Mouse (Mus musculus) heart, embryonic 12.5 days (tissue): ENCODE results near the gene Tbp. TPM values are rescaled to one million over a fixed set of nuclear protein-coding genes. Genes with fewer than 3 reads are reported as not detected.
"Not testable (repeated sequence)": the region's sequence is repeated elsewhere in the genome, so short reads cannot be mapped to it uniquely, and the experiment has no call there.

ENCODE experiments used
- ATAC-seq: fragments of 200-750 bp; cut with Nextera tagmentation; 2 replicates; pipeline ENCODE4 v1.8.0; 2017; ENCODE audit warnings: moderate TSS enrichment, moderate library complexity; ENCODE audit not compliant: insufficient number of reproducible peaks, low FRiP score
- H3K27ac ChIP-seq: fragments of 300-500 bp; sonication (generic); 2 replicates; pipeline ENCODE4 v1.5.1; 2016; ENCODE audit warnings: mild to moderate bottlenecking, moderate library complexity; ENCODE audit not compliant: poor library complexity, severe bottlenecking
- H3K27me3 ChIP-seq: fragments of 300-500 bp; sonication (generic); replicated peaks from 2 replicates; pipeline ENCODE4 v1.6.1; 2016; ENCODE audit warnings: mild to moderate bottlenecking, moderate library complexity
- H3K36me3 ChIP-seq: fragments of 300-500 bp; sonication (generic); 2 replicates; pipeline ENCODE4 v1.6.1; 2016; ENCODE audit warnings: mild to moderate bottlenecking, moderate library complexity
- H3K4me1 ChIP-seq: fragments of 300-500 bp; sonication (generic); replicated peaks from 2 replicates; pipeline ENCODE4 v1.6.1; 2016; ENCODE audit warnings: mild to moderate bottlenecking
- H3K4me2 ChIP-seq: fragments of 300-500 bp; sonication (generic); 2 replicates; pipeline ENCODE4 v1.6.1; 2016; ENCODE audit warnings: mild to moderate bottlenecking, moderate library complexity
- H3K4me3 ChIP-seq: fragments of 300-500 bp; sonication (generic); 2 replicates; pipeline ENCODE4 v1.5.1; 2016; ENCODE audit warnings: mild to moderate bottlenecking
- H3K9ac ChIP-seq: fragments of 300-500 bp; sonication (generic); 2 replicates; pipeline ENCODE4 v1.6.1; 2016; ENCODE audit warnings: mild to moderate bottlenecking, moderate library complexity
- H3K9me3 ChIP-seq: fragments of 300-500 bp; sonication (generic); replicated peaks from 2 replicates; pipeline ENCODE4 v1.6.1; 2016; ENCODE audit warnings: mild to moderate bottlenecking, moderate library complexity
- WGBS: fragments of 180-500 bp; shearing (Covaris S2); methylation state at CpG from one replicate; pipeline ENCODE4 v1.1.7; 2016; 5-methylcytosine and 5-hydroxymethylcytosine counted together
- polyA plus RNA-seq: library from polyadenylated mRNA; unstranded; fragments of >200 nt; fragmentation: Nextera tagmentation; extraction: Ambion mirVana; gene quantifications from 2 replicates; pipeline ENCODE4 v1.2.1, GENCODE M21; 2016

The Tbp gene
- polyA plus RNA-seq, 1 experiment from 2014 or later, result 26.6 TPM

DNA sequence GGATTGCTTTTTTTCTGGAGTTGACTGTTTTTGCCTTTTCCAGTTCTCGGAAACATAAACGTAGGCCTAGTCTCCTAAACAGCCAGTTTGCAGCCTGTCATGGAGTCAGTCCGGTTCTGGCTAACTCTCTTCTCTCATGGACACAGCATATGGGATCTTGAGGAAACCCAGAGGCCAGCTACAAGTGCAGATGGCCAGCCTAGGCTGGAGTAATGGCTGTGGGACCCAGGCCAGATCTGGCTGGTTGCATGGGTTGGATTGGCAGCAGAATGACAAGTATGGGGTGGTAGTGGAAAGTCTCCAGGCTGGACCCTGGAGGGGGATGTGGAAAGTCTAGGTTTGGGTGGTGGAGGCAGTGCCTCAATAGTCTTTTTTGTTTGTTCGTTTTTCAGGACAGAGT is 40.6 kb downstream of the Tbp start:
- no peak overlapping the region for H3K4me3 ChIP-seq
- no peak overlapping the region for H3K27ac ChIP-seq
- no peak overlapping the region for H3K4me2 ChIP-seq
- peaks cover 7% of the 10 kb centered on the region; the same call in 1 of the 2 replicates for H3K36me3 ChIP-seq
- ATAC-seq, result no peak
- H3K4me1 ChIP-seq, result peaks cover 3% of the 10 kb centered on the region; the same call in 1 of the 2 replicates
- peaks cover 17% of the 10 kb centered on the region for H3K27me3 ChIP-seq
- no peak overlapping the region for H3K9ac ChIP-seq
- peaks cover 16% of the 10 kb centered on the region for H3K9me3 ChIP-seq
- 64% methylated on average over 4 of the region's 4 CpGs for WGBS

DNA sequence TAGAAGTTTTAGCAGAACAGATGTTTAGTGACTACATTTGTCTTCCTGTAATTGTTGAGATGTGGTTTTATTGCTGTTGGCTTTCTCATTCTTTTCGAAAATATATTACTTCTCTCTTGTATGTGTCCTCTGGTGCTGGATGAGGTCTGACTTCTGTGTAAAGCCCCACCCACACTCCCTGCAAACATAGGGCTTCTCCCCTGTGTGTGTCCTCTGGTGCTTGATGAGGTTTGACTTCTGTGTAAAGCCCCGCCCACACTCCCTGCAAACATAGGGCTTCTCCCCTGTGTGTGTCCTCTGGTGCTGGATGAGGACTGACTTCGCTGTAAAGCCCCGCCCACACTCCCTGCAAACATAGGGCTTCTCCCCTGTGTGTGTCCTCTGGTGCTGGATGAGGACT is 44.2 kb downstream of the Tbp start:
- ATAC-seq, H3K9ac ChIP-seq, H3K27me3 ChIP-seq, H3K4me3 ChIP-seq, H3K27ac ChIP-seq, H3K4me1 ChIP-seq, H3K4me2 ChIP-seq, H3K36me3 ChIP-seq: not testable (repeated sequence)
- 66% methylated on average over 4 of the region's 4 CpGs for WGBS
- peaks cover 16% of the 10 kb centered on the region for H3K9me3 ChIP-seq

GRCm38 (mm10) chr17:15546440-15546839 is 46.8 kb downstream of the Tbp start:
- no peak for ATAC-seq
- Histone ChIP-seq H3K4me3 (no peak overlapping the region), H3K4me1 (no peaks in the 10 kb centered on the region), H3K9me3 (peaks cover 16% of the 10 kb centered on the region), H3K4me2 (no peak overlapping the region), H3K27ac (no peak overlapping the region), H3K27me3 (no peaks in the 10 kb centered on the region), H3K36me3 (peaks cover 7% of the 10 kb centered on the region; the same call in 1 of the 2 replicates), H3K9ac (no peak overlapping the region)
- 75% methylated on average over 4 of the region's 4 CpGs for WGBS

- no peaks in the 10 kb centered on the region for H3K4me1 ChIP-seq
- H3K27me3 ChIP-seq, result no peaks in the 10 kb centered on the region
- peaks cover 6% of the 10 kb centered on the region; the same call in 1 of the 2 replicates for H3K36me3 ChIP-seq
- 56% methylated on average over 1 of the region's 1 CpGs for WGBS
- H3K4me2 ChIP-seq, result no peak overlapping the region
- no peak for ATAC-seq
- H3K27ac ChIP-seq, result no peak overlapping the region
- no peak overlapping the region for H3K4me3 ChIP-seq
- H3K9ac ChIP-seq, result no peak overlapping the region
- H3K9me3 ChIP-seq, result peaks cover 4% of the 10 kb centered on the region; the same call in 1 of the 2 replicates
Measured at GRCm38 (mm10) chr17:15549713-15550112, 50.0 kb downstream of the Tbp start.

DNA sequence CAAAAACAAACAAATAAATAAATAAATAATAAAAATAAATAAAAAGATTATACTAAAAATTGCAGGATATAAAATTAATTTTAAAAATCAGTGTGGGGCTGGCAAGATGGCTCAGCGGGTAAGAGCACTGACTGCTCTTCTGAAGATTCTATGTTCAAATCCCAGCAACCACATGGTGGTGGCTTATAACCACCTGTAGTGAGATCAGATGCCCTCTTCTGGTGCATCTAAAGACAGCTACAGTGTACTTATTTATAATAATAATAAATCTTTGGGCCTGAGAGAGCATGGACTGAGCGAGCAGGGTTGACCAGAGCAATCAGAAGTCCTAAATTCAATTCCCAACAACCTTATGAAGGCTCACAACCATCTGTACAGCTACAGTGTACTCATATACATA is 60.3 kb downstream of the Tbp start:
- Histone ChIP-seq H3K4me2 (no peak overlapping the region), H3K36me3 (no peaks in the 10 kb centered on the region), H3K4me3 (no peak overlapping the region), H3K9me3 (no peaks in the 10 kb centered on the region), H3K27ac (no peak overlapping the region), H3K9ac (no peak overlapping the region), H3K4me1 (peaks cover 6% of the 10 kb centered on the region), H3K27me3 (no peaks in the 10 kb centered on the region)
- WGBS, result 82% methylated on average over 2 of the region's 2 CpGs
- ATAC-seq, result no peak

GRCm38 (mm10) chr17:15564014-15564927 is 64.6 kb downstream of the Tbp start, which contains the start of gene Prdm9:
Gene Prdm9, minus strand, starts transcription at chr17:15564354.
- no peaks in the 10 kb centered on the region for H3K36me3 ChIP-seq
- peak within 1 kb of the TSS; percentile 97 for H3K27ac ChIP-seq
- H3K9ac ChIP-seq, result peak within 1 kb of the TSS; percentile 73
- H3K27me3 ChIP-seq, result no peaks in the 10 kb centered on the region
- peak within 1 kb of the TSS; percentile 72 for H3K4me3 ChIP-seq
- H3K4me1 ChIP-seq, result peaks cover 6% of the 10 kb centered on the region
- no peaks in the 10 kb centered on the region for H3K9me3 ChIP-seq
- H3K4me2 ChIP-seq, result peak within 1 kb of the TSS; percentile 82
- under 1% methylated on average over 43 of the region's 43 CpGs for WGBS
- ATAC-seq, result peak; percentile 100

GRCm38 (mm10) chr17:15564928-15565300 is 65.2 kb downstream of the Tbp start:
- peak overlapping the region; percentile 82 for H3K4me2 ChIP-seq
- no peaks in the 10 kb centered on the region for H3K9me3 ChIP-seq
- peaks cover 6% of the 10 kb centered on the region for H3K4me1 ChIP-seq
- H3K36me3 ChIP-seq, result no peaks in the 10 kb centered on the region
- no peaks in the 10 kb centered on the region for H3K27me3 ChIP-seq
- 39% methylated on average over 12 of the region's 12 CpGs for WGBS
- H3K4me3 ChIP-seq, result peak overlapping the region; percentile 72
- no peak overlapping the region for H3K27ac ChIP-seq
- ATAC-seq, result no peak
- no peak overlapping the region for H3K9ac ChIP-seq

DNA sequence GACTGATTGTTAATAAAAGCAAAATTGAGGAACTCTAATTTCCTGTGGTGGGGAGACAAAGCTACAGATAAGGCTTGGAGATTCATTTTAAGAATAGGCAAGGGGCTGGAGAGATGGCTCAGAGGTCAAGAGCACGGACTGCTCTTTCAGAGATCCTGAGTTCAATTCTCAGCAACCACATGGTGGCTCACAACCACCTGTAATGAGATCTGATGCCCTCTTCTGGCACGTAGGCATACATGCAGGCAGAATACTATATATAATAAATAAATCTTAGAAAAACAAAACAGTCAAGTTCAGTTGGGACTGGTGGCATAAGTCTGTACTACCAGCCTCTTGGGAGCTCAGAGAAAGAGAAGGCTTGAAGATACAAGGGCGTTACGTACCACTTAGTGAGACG is 67.2 kb downstream of the Tbp start:
- 70% methylated on average over 5 of the region's 5 CpGs for WGBS
- no peaks in the 10 kb centered on the region for H3K9me3 ChIP-seq
- no peaks in the 10 kb centered on the region for H3K27me3 ChIP-seq
- H3K4me2 ChIP-seq, result no peak overlapping the region
- peaks cover 8% of the 10 kb centered on the region for H3K4me1 ChIP-seq
- H3K9ac ChIP-seq, result no peak overlapping the region
- ATAC-seq, result no peak
- no peaks in the 10 kb centered on the region for H3K36me3 ChIP-seq
- H3K27ac ChIP-seq, result no peak overlapping the region
- H3K4me3 ChIP-seq, result no peak overlapping the region

- WGBS, result 66% methylated on average over 1 of the region's 1 CpGs
- Histone ChIP-seq H3K4me3 (no peak overlapping the region), H3K4me1 (peaks cover 7% of the 10 kb centered on the region), H3K4me2 (no peak overlapping the region), H3K36me3 (no peaks in the 10 kb centered on the region), H3K27me3 (no peaks in the 10 kb centered on the region), H3K9ac (no peak overlapping the region), H3K9me3 (no peaks in the 10 kb centered on the region), H3K27ac (no peak overlapping the region)
- ATAC-seq, result no peak
Measured at GRCm38 (mm10) chr17:15575056-15575455, 75.4 kb downstream of the Tbp start.

DNA sequence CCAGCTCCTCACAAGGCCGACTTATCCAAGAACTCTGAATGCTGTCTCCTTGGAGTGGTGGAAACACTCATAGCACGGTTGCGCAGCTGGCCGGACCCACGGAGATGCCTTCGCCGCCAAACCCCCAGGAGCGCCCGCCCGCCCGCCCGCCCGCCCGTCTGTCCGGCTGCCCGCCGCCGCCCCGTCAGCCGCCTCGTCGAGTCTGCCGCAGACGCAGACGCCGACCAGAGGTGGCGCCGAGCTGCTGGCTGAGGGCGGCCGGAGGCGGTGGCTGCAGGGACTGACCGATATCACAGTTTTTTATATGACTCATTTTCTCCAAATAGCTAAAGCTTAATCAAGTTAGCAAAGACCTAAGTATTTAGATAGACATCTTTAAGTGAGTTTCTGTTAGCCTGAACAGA is 77.6 kb downstream of the Tbp start:
- Histone ChIP-seq H3K4me2 (peak overlapping the region; percentile 72), H3K9ac (peak overlapping the region; percentile 58; the same call in 1 of the 2 replicates), H3K27ac (no peak overlapping the region), H3K9me3 (no peaks in the 10 kb centered on the region), H3K4me1 (peaks cover 3% of the 10 kb centered on the region), H3K4me3 (peak overlapping the region; percentile 53), H3K36me3 (no peaks in the 10 kb centered on the region), H3K27me3 (no peaks in the 10 kb centered on the region)
- peak; percentile 75; the same call in 1 of the 2 replicates for ATAC-seq
- WGBS, result under 1% methylated on average over 32 of the region's 32 CpGs
